Mouse (Mus musculus): Measurements from ENCODE around the gene Rbfox1.

DNA sequence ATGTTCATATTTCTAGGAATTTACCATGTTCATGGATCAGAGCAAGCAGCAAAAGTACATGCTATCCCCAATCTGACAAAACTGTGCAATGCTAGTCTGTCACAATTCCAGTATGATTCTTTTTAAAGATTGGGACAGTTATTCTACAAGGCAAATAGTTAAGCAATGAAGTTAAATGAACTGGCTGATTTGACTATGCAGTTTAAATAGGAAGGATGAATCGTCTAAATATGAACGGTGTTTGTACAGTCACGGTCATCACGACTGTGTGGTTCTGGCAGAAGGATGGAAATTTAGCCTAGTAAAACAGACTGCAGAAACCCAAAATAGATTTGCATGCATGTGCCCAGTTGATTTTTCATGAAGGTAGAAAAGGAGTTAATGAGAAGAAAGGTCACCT, 236.1 kb downstream of the Rbfox1 start:
- TF ChIP-seq CTCF (IDR thresholded peaks at IDR 0.05; ENCODE audit: borderline replicate concordance, insufficient read depth, low read length), result no peak
- TF ChIP-seq POLR2A (IDR thresholded peaks at IDR 0.05; ENCODE audit: low read depth, low read length), result no peak
